Mouse (Mus musculus): Measurements from ENCODE around the gene Ddx42. TPM values are rescaled to one million over a fixed set of nuclear protein-coding genes. Genes with fewer than 3 reads are reported as not detected.

The Ddx42 gene
- total and polyA plus RNA-seq, 2 experiments from 2014 or later: 34.1 to 61.9 TPM

- WGBS: 90% methylated on average over 6 of the region's 6 CpGs
- Histone ChIP-seq H3K36me3 (ENCODE audit: insufficient read depth, low read length) (peaks cover 42% of the 10 kb centered on the region), H3K4me2 (ENCODE audit: low read depth, low read length) (no peak overlapping the region), H3K4me3 (ENCODE audit: low read length) (no peak overlapping the region), H3K9me3 (ENCODE audit: low read length) (no peaks in the 10 kb centered on the region), H3K27me3 (ENCODE audit: insufficient read depth, low read length) (no peaks in the 10 kb centered on the region), H3K9ac (replicated peaks; ENCODE audit: low read length) (no peak overlapping the region), H3K27ac (no peak overlapping the region), H3K4me1 (ENCODE audit: insufficient read depth, low read length) (no peaks in the 10 kb centered on the region)
- DNase-seq (ENCODE audit: low spot score) (no peak), ATAC-seq (no peak)
- TF ChIP-seq CTCF (IDR thresholded peaks at IDR 0.05; ENCODE audit: low read depth): no peak
Observed at GRCm38 (mm10) chr11:106200756-106201155, 16.0 kb upstream of the Ddx42 start.

- no peaks in the 10 kb centered on the region for H3K4me1 ChIP-seq (ENCODE audit: insufficient read depth, low read length)
- TF ChIP-seq CTCF (IDR thresholded peaks at IDR 0.05; ENCODE audit: low read depth): no peak
- no peaks in the 10 kb centered on the region for H3K27me3 ChIP-seq (ENCODE audit: insufficient read depth, low read length)
- H3K27ac ChIP-seq: no peak overlapping the region
- H3K36me3 ChIP-seq (ENCODE audit: insufficient read depth, low read length): peaks cover 42% of the 10 kb centered on the region
- no peak overlapping the region for H3K4me2 ChIP-seq (ENCODE audit: low read depth, low read length)
- DNase-seq (ENCODE audit: low spot score) (no peak), ATAC-seq (no peak)
- H3K9ac ChIP-seq (replicated peaks; ENCODE audit: low read length): no peak overlapping the region
- no peaks in the 10 kb centered on the region for H3K9me3 ChIP-seq (ENCODE audit: low read length)
- no peak overlapping the region for H3K4me3 ChIP-seq (ENCODE audit: low read length)
- WGBS: 95% methylated on average over 19 of the region's 19 CpGs
Observed at GRCm38 (mm10) chr11:106201337-106202122, 15.2 kb upstream of the Ddx42 start.

GRCm38 (mm10) chr11:106202123-106202465, 14.6 kb upstream of the Ddx42 start, which contains the start of gene Strada:
Gene Strada, minus strand, starts transcription at chr11:106202168.
- TF ChIP-seq CTCF (IDR thresholded peaks at IDR 0.05; ENCODE audit: low read depth): no peak
- WGBS: 80% methylated on average over 5 of the region's 5 CpGs
- H3K4me1 ChIP-seq (ENCODE audit: insufficient read depth, low read length): no peaks in the 10 kb centered on the region
- H3K4me3 ChIP-seq (ENCODE audit: low read length): no peak within 1 kb of the TSS
- DNase-seq (ENCODE audit: low spot score) (no peak), ATAC-seq (no peak)
- no peak within 1 kb of the TSS for H3K27ac ChIP-seq
- H3K36me3 ChIP-seq (ENCODE audit: insufficient read depth, low read length): peaks cover 48% of the 10 kb centered on the region
- no peaks in the 10 kb centered on the region for H3K9me3 ChIP-seq (ENCODE audit: low read length)
- no peak within 1 kb of the TSS for H3K4me2 ChIP-seq (ENCODE audit: low read depth, low read length)
- H3K9ac ChIP-seq (replicated peaks; ENCODE audit: low read length): no peak within 1 kb of the TSS
- H3K27me3 ChIP-seq (ENCODE audit: insufficient read depth, low read length): no peaks in the 10 kb centered on the region

- Histone ChIP-seq H3K27me3 (ENCODE audit: insufficient read depth, low read length) (no peaks in the 10 kb centered on the region), H3K9me3 (ENCODE audit: low read length) (no peaks in the 10 kb centered on the region), H3K27ac (no peak overlapping the region), H3K36me3 (ENCODE audit: insufficient read depth, low read length) (peaks cover 27% of the 10 kb centered on the region), H3K4me3 (ENCODE audit: low read length) (no peak overlapping the region), H3K4me2 (ENCODE audit: low read depth, low read length) (no peak overlapping the region), H3K9ac (replicated peaks; ENCODE audit: low read length) (no peak overlapping the region), H3K4me1 (ENCODE audit: insufficient read depth, low read length) (peaks cover 8% of the 10 kb centered on the region)
- ATAC-seq (no peak), DNase-seq (ENCODE audit: low spot score) (no peak)
- WGBS: 90% methylated on average over 8 of the region's 8 CpGs
- no peak for TF ChIP-seq CTCF (IDR thresholded peaks at IDR 0.05; ENCODE audit: low read depth)
Observed at GRCm38 (mm10) chr11:106212771-106213170, 4.0 kb upstream of the Ddx42 start.

DNA sequence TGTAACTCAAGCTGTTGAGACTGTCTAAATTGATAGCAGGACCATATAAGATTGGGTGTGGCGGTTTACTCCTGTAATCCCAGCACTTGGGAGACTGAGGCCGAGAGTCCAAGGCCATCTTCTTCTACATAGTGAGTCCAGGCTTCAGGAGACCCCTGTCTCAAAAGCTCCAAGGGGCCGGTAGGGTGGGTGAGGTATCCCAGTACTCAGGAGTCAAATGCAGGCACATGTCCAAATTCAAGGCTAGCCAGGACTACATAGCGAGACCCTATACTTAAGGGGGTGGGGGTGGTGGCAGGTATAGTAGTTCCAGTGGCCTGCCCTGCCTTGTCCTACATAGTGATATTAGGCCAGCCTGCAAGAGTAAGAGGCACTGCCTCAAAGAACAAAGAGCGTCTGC, 1.9 kb upstream of the Ddx42 start:
- Histone ChIP-seq H3K36me3 (ENCODE audit: insufficient read depth, low read length) (peaks cover 10% of the 10 kb centered on the region), H3K27me3 (ENCODE audit: insufficient read depth, low read length) (no peaks in the 10 kb centered on the region), H3K4me2 (ENCODE audit: low read depth, low read length) (peak overlapping the region; percentile 62), H3K27ac (0 out of 2 replicates have a peak overlapping the region, but pooled peaks have one; percentile 93), H3K9me3 (ENCODE audit: low read length) (no peaks in the 10 kb centered on the region), H3K9ac (replicated peaks; ENCODE audit: low read length) (no peak overlapping the region), H3K4me1 (ENCODE audit: insufficient read depth, low read length) (peaks cover 20% of the 10 kb centered on the region), H3K4me3 (ENCODE audit: low read length) (peak overlapping the region; percentile 68; the same call in 1 of the 2 replicates)
- 89% methylated on average over 5 of the region's 5 CpGs for WGBS
- ATAC-seq (no peak), DNase-seq (ENCODE audit: low spot score) (no peak)
- no peak for TF ChIP-seq CTCF (IDR thresholded peaks at IDR 0.05; ENCODE audit: low read depth)

DNA sequence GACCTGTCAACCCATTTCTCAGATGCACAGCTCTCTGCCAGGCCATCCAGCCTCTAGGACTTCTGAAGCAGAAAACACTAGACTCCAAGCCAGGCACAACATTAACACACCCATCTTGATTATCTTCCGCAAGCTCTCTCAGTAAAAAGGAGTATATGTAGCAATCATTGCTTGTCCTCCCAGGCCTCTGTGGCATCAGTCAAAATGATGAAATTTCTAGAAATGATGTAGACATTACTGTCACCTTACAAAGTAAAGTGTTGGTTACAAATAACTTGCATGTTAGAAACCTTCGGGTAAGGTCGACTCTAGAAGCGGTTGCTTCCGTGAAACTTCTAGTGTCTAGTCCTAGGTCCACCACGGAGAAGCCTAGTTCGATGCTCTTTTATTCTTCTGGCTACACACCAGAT, 1.3 kb upstream of the Ddx42 start:
- no peak for ATAC-seq
- TF ChIP-seq CTCF (IDR thresholded peaks at IDR 0.05; ENCODE audit: low read depth): no peak
- 26% methylated on average over 7 of the region's 7 CpGs for WGBS

More for the DNA sequence above, 1.3 kb upstream of the Ddx42 start:
- peak; percentile 2 for DNase-seq (ENCODE audit: low spot score)
- Histone ChIP-seq H3K9me3 (ENCODE audit: low read length) (no peaks in the 10 kb centered on the region), H3K27me3 (ENCODE audit: insufficient read depth, low read length) (no peaks in the 10 kb centered on the region), H3K36me3 (ENCODE audit: insufficient read depth, low read length) (peaks cover 10% of the 10 kb centered on the region), H3K9ac (replicated peaks; ENCODE audit: low read length) (peak overlapping the region; percentile 91), H3K27ac (peak overlapping the region; percentile 93), H3K4me3 (ENCODE audit: low read length) (peak overlapping the region; percentile 68), H3K4me1 (ENCODE audit: insufficient read depth, low read length) (peaks cover 20% of the 10 kb centered on the region), H3K4me2 (ENCODE audit: low read depth, low read length) (peak overlapping the region; percentile 62)
